Mouse (Mus musculus) liver, embryonic 13.5 days (tissue): ENCODE measurements around the gene Tnik. TPM values are rescaled to one million over a fixed set of nuclear protein-coding genes. Genes with fewer than 3 reads are reported as not detected.

Experiments
- ATAC-seq: fragments of 200-750 bp; cut with Nextera tagmentation; 2 replicates; pipeline ENCODE4 v1.8.0; 2017; ENCODE audit warnings: low read depth, mild to moderate bottlenecking, moderate number of reproducible peaks, moderate library complexity
- DNase-seq: peaks from one replicate; pipeline ENCODE4 v3.0.0; 2022
- H3K27ac ChIP-seq: fragments of 300-500 bp; sonication (generic); 2 replicates; pipeline ENCODE4 v1.5.1; 2015; ENCODE audit warnings: moderate library complexity, mild to moderate bottlenecking, inconsistent platforms
- H3K27me3 ChIP-seq: fragments of 300-500 bp; sonication (generic); 2 replicates; pipeline ENCODE4 v1.6.1; 2015; ENCODE audit warnings: mild to moderate bottlenecking, inconsistent platforms
- H3K36me3 ChIP-seq: fragments of 300-500 bp; sonication (generic); 2 replicates; pipeline ENCODE4 v1.6.1; 2015; ENCODE audit warnings: mild to moderate bottlenecking, inconsistent platforms
- H3K4me1 ChIP-seq: fragments of 300-500 bp; sonication (generic); replicated peaks from 2 replicates; pipeline ENCODE4 v1.6.1; 2015; ENCODE audit warnings: inconsistent platforms
- H3K4me2 ChIP-seq: fragments of 300-500 bp; sonication (generic); 2 replicates; pipeline ENCODE4 v1.6.1; 2015; ENCODE audit warnings: inconsistent platforms, mild to moderate bottlenecking, moderate library complexity
- H3K4me3 ChIP-seq: fragments of 300-500 bp; sonication (generic); replicated peaks from 2 replicates; pipeline ENCODE4 v1.5.1; 2015; ENCODE audit warnings: mild to moderate bottlenecking, inconsistent platforms
- H3K9ac ChIP-seq: fragments of 300-500 bp; sonication (generic); 2 replicates; pipeline ENCODE4 v1.6.1; 2015; ENCODE audit warnings: mild to moderate bottlenecking, inconsistent platforms
- H3K9me3 ChIP-seq: fragments of 300-500 bp; sonication (generic); replicated peaks from 2 replicates; pipeline ENCODE4 v1.6.1; 2016; ENCODE audit warnings: inconsistent platforms
- WGBS: fragments of 180-500 bp; shearing (Covaris S2); methylation state at CpG from one replicate; pipeline ENCODE4 v1.1.7; 2015; ENCODE audit not compliant: insufficient replicate concordance; 5-methylcytosine and 5-hydroxymethylcytosine counted together
- polyA plus RNA-seq: library from polyadenylated mRNA; unstranded; fragments of >200 nt; fragmentation: Nextera tagmentation; extraction: Ambion mirVana; gene quantifications from 2 replicates; pipeline ENCODE4 v1.2.1, GENCODE M21; 2015

Tnik gene
- polyA plus RNA-seq, 1 experiment from 2014 or later, result 1.8 TPM

GRCm38 (mm10) chr3:28529548-28529947 lies 266.5 kb downstream of the Tnik start:
- no peak for DNase-seq
- 75% methylated on average over 4 of the region's 4 CpGs for WGBS

DNA sequence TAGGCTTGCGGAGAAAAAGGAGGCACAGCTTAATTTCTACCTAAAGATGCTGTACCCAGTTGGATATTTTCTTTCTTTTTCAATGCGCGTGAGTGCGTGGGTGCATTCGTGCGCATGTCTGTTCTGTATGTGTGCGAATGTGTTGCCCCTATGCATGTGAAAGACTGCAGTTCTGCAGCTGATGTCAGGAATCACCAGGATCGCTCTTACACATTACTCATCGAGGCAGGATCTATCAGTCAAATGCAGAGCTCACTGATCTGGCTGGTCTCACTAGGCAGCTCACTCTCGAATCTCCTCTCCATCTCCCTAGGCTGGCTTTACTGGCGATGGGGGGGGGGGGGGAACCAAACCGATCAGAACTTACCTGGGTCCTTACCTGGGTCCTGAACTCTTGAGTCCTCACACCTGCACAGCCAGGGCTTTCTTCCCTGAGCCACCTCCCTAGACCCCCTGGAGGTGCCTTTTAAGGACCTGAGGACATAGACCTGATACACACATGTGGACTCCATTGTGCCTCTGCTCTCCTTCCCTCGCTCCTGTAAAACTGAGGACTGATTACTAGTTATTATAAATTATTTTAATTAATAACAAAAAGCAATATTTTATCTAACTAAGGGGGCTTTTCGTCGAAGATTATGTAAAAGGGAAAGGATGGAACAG lies 268.4 kb downstream of the Tnik start:
- DNase-seq (no peak), ATAC-seq (no peak)
- Histone ChIP-seq H3K9ac (no peak overlapping the region), H3K36me3 (no peaks in the 10 kb centered on the region), H3K4me1 (no peaks in the 10 kb centered on the region), H3K27ac (no peak overlapping the region), H3K27me3 (no peaks in the 10 kb centered on the region), H3K4me2 (no peak overlapping the region), H3K9me3 (no peaks in the 10 kb centered on the region), H3K4me3 (no peak overlapping the region)
- 78% methylated on average over 15 of the region's 15 CpGs for WGBS

More at GRCm38 (mm10) chr3:28529548-28529947, 266.5 kb downstream of the Tnik start:
- no peaks in the 10 kb centered on the region for H3K36me3 ChIP-seq
- H3K27ac ChIP-seq, result no peak overlapping the region
- no peak overlapping the region for H3K4me2 ChIP-seq
- no peak overlapping the region for H3K9ac ChIP-seq
- no peaks in the 10 kb centered on the region for H3K27me3 ChIP-seq
- no peaks in the 10 kb centered on the region for H3K4me1 ChIP-seq
- no peak overlapping the region for H3K4me3 ChIP-seq
- no peak for ATAC-seq
- no peaks in the 10 kb centered on the region for H3K9me3 ChIP-seq

DNA sequence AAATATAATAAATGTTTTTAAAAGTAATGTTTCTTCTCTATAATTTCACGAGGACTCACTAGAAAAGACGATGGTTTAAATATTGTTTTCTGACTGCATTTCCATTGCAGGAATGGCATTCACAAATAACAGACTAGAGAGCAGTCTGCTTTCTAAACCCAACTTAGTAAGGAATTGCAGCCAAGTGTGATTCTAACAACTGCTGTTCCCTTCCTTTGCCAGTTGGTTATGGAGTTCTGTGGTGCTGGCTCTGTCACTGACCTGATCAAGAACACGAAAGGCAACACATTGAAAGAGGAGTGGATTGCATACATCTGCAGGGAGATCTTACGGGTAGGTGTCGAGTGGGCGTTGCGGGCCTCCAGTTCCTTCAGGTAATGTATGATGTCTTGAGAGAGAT lies 269.7 kb downstream of the Tnik start:
- Histone ChIP-seq H3K9me3 (no peaks in the 10 kb centered on the region), H3K4me2 (no peak overlapping the region), H3K4me1 (no peaks in the 10 kb centered on the region), H3K36me3 (no peaks in the 10 kb centered on the region), H3K27ac (no peak overlapping the region), H3K27me3 (no peaks in the 10 kb centered on the region), H3K9ac (no peak overlapping the region), H3K4me3 (no peak overlapping the region)
- WGBS, result 76% methylated on average over 7 of the region's 7 CpGs
- DNase-seq, result no peak
- no peak for ATAC-seq

- H3K9ac ChIP-seq, result no peak overlapping the region
Measured at GRCm38 (mm10) chr3:28540121-28540520, 277.1 kb downstream of the Tnik start.

GRCm38 (mm10) chr3:28542941-28543340 lies 279.9 kb downstream of the Tnik start:
- Histone ChIP-seq H3K27me3 (no peaks in the 10 kb centered on the region), H3K9me3 (no peaks in the 10 kb centered on the region), H3K4me2 (no peak overlapping the region), H3K27ac (no peak overlapping the region), H3K4me3 (no peak overlapping the region), H3K36me3 (no peaks in the 10 kb centered on the region), H3K4me1 (no peaks in the 10 kb centered on the region), H3K9ac (no peak overlapping the region)
- ATAC-seq (no peak), DNase-seq (no peak)
- WGBS, result 63% methylated on average over 3 of the region's 3 CpGs

More at GRCm38 (mm10) chr3:28540121-28540520, 277.1 kb downstream of the Tnik start:
- no peak overlapping the region for H3K4me2 ChIP-seq
- H3K27me3 ChIP-seq, result no peaks in the 10 kb centered on the region
- no peaks in the 10 kb centered on the region for H3K9me3 ChIP-seq
- 68% methylated on average over 5 of the region's 5 CpGs for WGBS
- 0 out of 2 replicates have a peak overlapping the region, but pooled peaks have one; percentile 10 for H3K27ac ChIP-seq
- ATAC-seq (no peak), DNase-seq (no peak)
- H3K36me3 ChIP-seq, result no peaks in the 10 kb centered on the region
- H3K4me1 ChIP-seq, result no peaks in the 10 kb centered on the region
- H3K4me3 ChIP-seq, result no peak overlapping the region

DNA sequence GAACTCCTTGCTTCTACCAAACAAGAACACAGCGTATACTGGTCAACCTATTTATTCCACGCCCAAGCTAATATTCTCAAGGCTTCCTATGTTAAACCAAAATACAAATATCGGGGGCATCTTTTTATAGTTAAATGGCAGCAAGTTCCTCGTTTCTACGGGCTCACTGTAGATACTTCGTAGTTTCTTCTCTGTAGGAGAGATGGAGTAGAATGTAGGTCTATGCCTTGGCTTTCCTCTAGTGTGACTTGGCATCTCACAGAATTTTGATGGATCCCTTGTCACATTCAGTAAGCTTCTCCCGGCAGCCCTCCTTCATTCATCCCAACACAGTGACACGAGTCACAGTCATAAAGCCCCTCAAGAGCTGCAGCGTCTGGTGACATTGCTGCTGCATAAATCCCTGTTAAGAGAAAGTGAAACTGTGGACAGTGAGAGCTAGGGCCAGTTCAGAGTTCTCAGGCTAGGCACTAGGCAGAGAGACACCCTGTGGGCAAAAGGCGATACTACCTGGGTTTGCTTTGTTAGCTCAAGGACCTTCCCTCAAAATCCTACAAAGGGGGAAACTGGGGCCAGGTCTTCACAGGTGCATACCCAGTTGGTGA lies 280.5 kb downstream of the Tnik start:
- DNase-seq, result no peak
- WGBS, result 63% methylated on average over 10 of the region's 10 CpGs

DNA sequence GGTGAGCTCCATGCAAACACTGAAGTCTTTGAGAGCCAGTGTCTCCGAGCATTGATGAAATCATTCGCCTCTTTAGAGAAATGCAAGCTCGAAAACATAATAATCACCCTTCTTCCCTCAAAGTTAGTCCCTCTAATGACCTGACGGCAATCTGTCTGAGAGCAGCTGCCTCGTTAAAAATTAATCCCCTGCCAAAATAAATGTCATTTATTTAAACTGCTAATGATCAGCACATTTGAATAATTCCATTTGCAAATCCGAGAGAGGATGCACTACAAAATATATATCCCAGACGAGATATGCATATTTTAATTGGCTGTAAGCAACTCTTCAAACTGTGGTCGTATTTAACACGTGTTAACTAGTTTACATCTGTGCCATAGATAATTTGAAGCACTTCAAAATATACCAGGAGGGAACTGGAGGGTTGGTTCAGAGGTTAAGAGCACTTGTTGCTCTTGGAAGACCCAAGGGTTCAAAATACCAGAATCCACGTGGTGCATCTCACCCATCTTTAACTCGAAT lies 281.4 kb downstream of the Tnik start:
- DNase-seq (no peak), ATAC-seq (no peak)
- Histone ChIP-seq H3K27ac (no peak overlapping the region), H3K9ac (no peak overlapping the region), H3K27me3 (no peaks in the 10 kb centered on the region), H3K9me3 (no peaks in the 10 kb centered on the region), H3K4me1 (no peaks in the 10 kb centered on the region), H3K36me3 (no peaks in the 10 kb centered on the region), H3K4me3 (no peak overlapping the region), H3K4me2 (no peak overlapping the region)
- WGBS, result 60% methylated on average over 11 of the region's 11 CpGs

More for the DNA sequence above, 280.5 kb downstream of the Tnik start:
- H3K9ac ChIP-seq, result no peak overlapping the region
- H3K4me3 ChIP-seq, result no peak overlapping the region
- no peak overlapping the region for H3K4me2 ChIP-seq
- no peak for ATAC-seq
- H3K9me3 ChIP-seq, result no peaks in the 10 kb centered on the region
- H3K36me3 ChIP-seq, result no peaks in the 10 kb centered on the region
- H3K27ac ChIP-seq, result no peak overlapping the region
- no peaks in the 10 kb centered on the region for H3K27me3 ChIP-seq
- no peaks in the 10 kb centered on the region for H3K4me1 ChIP-seq

DNA sequence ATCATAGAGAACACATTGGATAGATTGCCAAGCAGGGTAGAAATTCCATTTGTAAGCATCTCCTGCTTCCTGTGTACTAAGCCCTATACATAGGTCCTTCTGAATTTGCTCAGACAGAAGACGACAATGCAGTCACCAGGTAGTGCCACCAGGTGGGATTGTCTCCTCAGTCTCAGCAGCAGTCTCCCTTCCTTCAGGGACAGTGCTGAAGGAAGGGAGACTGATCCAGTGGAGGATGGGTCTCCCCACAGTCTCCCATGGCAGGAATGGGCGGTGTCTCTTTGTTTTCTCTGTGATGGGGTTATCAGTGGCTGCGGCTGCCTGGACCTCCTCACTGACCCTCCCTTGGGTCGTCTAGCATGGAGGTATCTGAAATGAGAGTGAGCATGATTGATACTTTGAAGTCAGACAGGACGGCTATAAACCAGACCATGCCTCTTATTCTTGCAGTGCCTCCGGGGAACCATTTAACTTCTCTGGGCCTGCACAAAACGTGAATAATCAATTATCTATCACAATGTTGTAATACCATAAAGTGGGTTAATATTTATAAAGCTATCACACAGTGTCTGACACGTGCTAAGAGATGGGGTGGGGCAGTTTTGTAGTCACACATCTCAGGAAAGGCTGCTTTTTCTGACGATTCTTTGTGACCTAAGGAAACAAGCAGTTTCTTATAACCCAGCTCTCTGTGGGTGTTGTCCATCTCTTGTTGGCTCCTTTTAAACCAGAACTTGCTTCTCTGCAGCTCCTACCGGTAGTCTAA lies 285.1 kb downstream of the Tnik start:
- H3K27me3 ChIP-seq, result no peaks in the 10 kb centered on the region
- no peaks in the 10 kb centered on the region for H3K36me3 ChIP-seq
- no peak for DNase-seq
- H3K4me3 ChIP-seq, result no peak overlapping the region
- no peak for ATAC-seq
- H3K27ac ChIP-seq, result no peak overlapping the region
- no peaks in the 10 kb centered on the region for H3K4me1 ChIP-seq
- H3K4me2 ChIP-seq, result no peak overlapping the region
- 53% methylated on average over 10 of the region's 10 CpGs for WGBS
- H3K9me3 ChIP-seq, result no peaks in the 10 kb centered on the region
- H3K9ac ChIP-seq, result no peak overlapping the region

DNA sequence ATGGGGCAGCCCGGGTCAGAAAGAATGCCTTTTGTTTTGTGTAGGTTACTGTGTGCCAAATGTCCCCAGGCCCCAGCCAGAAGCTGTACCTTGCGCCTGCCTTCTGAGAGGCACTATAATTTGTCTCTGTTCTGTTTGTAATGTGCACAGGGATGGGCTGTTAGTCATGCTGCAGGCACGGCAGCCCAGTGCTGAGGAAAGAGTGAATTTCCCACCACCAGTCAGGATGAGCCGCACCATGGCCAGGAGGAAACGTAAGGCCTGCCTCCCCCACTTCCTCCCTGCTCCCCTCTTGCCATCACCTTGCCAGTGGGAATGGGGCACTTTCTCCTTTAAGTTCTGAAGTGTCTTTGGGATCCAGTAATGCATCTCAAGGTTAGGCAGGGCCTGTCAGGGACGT lies 286.4 kb downstream of the Tnik start:
- ATAC-seq (no peak), DNase-seq (no peak)
- no peaks in the 10 kb centered on the region for H3K4me1 ChIP-seq
- no peak overlapping the region for H3K9ac ChIP-seq
- no peak overlapping the region for H3K4me2 ChIP-seq
- H3K9me3 ChIP-seq, result no peaks in the 10 kb centered on the region
- no peak overlapping the region for H3K4me3 ChIP-seq
- H3K27ac ChIP-seq, result no peak overlapping the region
- no peaks in the 10 kb centered on the region for H3K36me3 ChIP-seq
- 65% methylated on average over 6 of the region's 6 CpGs for WGBS
- no peaks in the 10 kb centered on the region for H3K27me3 ChIP-seq

DNA sequence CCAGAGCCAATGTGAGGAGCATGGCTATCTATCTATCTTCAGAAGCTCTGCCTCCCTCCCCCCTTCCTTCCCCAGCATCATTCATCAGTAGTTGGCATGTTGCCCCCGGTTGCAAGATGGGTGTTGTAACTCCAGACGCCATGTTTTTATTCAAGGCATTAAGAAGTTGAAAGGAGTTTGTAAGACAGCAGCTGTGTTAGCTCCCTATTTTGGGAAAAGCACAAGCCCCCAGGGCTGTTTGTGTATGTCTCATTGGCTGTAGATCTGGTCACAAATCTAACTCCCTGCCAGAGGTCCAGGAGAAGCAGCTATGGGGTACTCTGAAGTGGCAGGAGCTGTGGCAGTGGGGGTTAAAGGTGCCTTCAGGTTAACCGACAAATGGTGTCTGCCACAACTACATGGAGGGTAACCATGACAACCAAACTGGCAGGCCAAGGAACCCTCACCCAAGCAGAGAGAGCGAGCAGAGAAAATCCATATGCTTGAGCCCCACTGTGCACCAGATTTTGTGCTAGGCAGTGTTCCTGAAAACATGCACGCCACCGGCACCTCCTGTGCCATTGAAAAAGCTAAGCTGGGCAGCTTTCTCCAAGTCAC lies 287.6 kb downstream of the Tnik start:
- Histone ChIP-seq H3K4me1 (no peaks in the 10 kb centered on the region), H3K9me3 (no peaks in the 10 kb centered on the region), H3K27ac (no peak overlapping the region), H3K4me2 (no peak overlapping the region), H3K4me3 (no peak overlapping the region), H3K27me3 (no peaks in the 10 kb centered on the region), H3K36me3 (no peaks in the 10 kb centered on the region), H3K9ac (no peak overlapping the region)
- no peak for DNase-seq
- ATAC-seq, result no peak
- WGBS, result 74% methylated on average over 6 of the region's 6 CpGs

DNA sequence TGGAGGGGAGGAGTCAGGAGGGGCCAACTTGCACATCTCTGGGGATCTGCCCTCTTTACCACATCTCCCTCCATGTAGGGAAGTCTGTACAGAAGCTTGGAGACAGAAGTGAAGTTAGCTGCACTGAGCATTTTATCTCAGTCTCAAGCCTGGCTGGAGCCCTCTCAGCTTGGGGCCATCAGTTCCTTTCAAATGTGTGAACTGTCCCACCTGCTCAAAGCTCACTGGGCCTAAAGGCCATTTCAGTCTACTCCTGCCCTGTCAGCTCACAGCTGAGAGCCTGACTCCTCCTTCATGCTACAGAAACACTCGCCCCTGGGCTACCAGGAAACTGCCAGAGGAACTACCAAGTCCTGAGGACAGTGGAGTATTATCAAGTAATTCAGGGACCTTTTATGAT lies 288.7 kb downstream of the Tnik start:
- H3K36me3 ChIP-seq, result no peaks in the 10 kb centered on the region
- H3K4me1 ChIP-seq, result no peaks in the 10 kb centered on the region
- H3K9me3 ChIP-seq, result no peaks in the 10 kb centered on the region
- ATAC-seq, result no peak
- no peak overlapping the region for H3K27ac ChIP-seq
- H3K4me3 ChIP-seq, result no peak overlapping the region
- no peak for DNase-seq
- WGBS, result 48% methylated on average over 1 of the region's 1 CpGs
- no peak overlapping the region for H3K9ac ChIP-seq
- no peak overlapping the region for H3K4me2 ChIP-seq
- no peaks in the 10 kb centered on the region for H3K27me3 ChIP-seq
